Mouse (Mus musculus) thymus, adult 2 months (tissue): ENCODE data around the gene Ap2a1.

Experiments
- CTCF ChIP-seq: fragments of 200-500 bp; IDR thresholded peaks from 2 replicates; pipeline ENCODE4 v1.5.1; 2012; ENCODE audit warnings: mild to moderate bottlenecking, control low read depth, low read length, moderate library complexity, borderline replicate concordance; ENCODE audit not compliant: control insufficient read depth, poor library complexity, insufficient read depth; ENCODE audit errors: extremely low read depth
- POLR2A ChIP-seq: fragments of 200-500 bp; IDR thresholded peaks from 2 replicates; pipeline ENCODE4 v1.6.1; 2012; ENCODE audit warnings: mild to moderate bottlenecking, low read length, control low read depth, moderate library complexity; ENCODE audit not compliant: control insufficient read depth, poor library complexity, insufficient read depth; ENCODE audit errors: extremely low read depth

DNA sequence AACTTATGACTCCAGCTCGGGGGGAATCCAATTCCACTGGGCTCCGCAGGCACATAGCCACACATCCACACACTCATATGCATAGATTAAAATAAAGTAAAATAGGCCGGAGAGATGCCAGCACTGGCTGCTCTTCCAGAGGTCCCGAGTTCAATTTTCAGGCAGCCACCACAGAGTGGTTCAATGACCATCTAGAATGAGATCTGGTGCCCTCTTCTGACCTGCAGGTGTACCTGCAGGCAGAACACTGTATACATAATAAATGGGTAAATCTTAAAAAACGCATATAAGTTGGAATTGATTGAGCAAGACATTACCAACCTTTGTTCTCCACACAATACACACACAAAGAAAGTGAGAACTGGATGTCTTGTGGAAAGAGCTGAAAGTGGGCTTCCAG, 26.3 kb upstream of the Ap2a1 start:
- TF ChIP-seq CTCF (no peak), POLR2A (no peak)
